Mouse (Mus musculus): ENCODE measurements around the gene Gm45902. TPM values are rescaled to one million over a fixed set of nuclear protein-coding genes. Genes with fewer than 3 reads are reported as not detected.

Gene Gm45902
- polyA plus RNA-seq, 1 experiment from 2014 or later, result 5.1 TPM

DNA sequence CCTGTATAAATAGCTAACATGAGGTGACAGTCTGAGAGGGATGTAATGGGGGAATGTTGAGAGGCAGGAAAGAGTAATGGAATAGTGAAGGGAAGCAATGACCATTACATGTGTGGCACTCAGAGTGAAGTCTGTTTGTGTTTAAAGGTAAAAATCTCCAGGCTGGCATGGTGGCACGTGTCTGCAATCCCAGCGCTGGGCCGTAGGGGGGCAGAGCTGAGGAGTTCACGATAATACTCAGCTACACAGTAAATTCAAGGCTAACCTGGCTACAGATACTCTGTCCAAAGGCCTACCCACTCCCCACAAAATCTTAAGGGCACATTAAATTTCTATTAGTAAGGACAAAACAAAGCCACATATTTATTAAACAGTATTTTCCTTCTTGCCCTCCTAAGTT lies 56.0 kb downstream of the Gm45902 start:
- ATAC-seq (replicated peaks; ENCODE audit: low FRiP score), result no peak
- Histone ChIP-seq H3K27me3 (replicated peaks; ENCODE audit: control insufficient read depth, insufficient read depth, low read length) (no peaks in the 10 kb centered on the region), H3K4me3 (ENCODE audit: low read depth, low read length) (no peak overlapping the region), H3K36me3 (ENCODE audit: control insufficient read depth, insufficient read depth, low read length) (peaks cover 11% of the 10 kb centered on the region), H3K9me3 (ENCODE audit: control insufficient read depth, low read length) (no peaks in the 10 kb centered on the region), H3K4me2 (no peak overlapping the region), H3K9ac (ENCODE audit: low read depth, low read length) (no peak overlapping the region), H3K27ac (ENCODE audit: low read depth, low read length) (no peak overlapping the region), H3K4me1 (replicated peaks; ENCODE audit: control insufficient read depth, insufficient read depth, low read length) (no peaks in the 10 kb centered on the region)
- no peak for DNase-seq (ENCODE audit: low spot score)
- WGBS, result 87% methylated on average over 4 of the region's 4 CpGs

Other genes starting within 250 kb of the Gm45902 start
- 36.1 and 36.5 TPM in 2 replicates for gene Nmt2, start 228.6 kb downstream of the Gm45902 start, polyA plus RNA-seq (2014; fragmentation: Nextera tagmentation; extraction: Ambion mirVana)
- 34.5 and 37.3 TPM in 2 replicates for gene Rpp38, start 180.1 kb downstream of the Gm45902 start, polyA plus RNA-seq (2014; fragmentation: Nextera tagmentation; extraction: Ambion mirVana)
- gene Acbd7, start 176.6 kb downstream of the Gm45902 start, polyA plus RNA-seq (2014; fragmentation: Nextera tagmentation; extraction: Ambion mirVana), result 1.3 and 2.2 TPM in 2 replicates
- not detected in 2 replicates for gene Olah, start 115.6 kb downstream of the Gm45902 start, polyA plus RNA-seq (2014; fragmentation: Nextera tagmentation; extraction: Ambion mirVana)
- gene Meig1, start 90.1 kb downstream of the Gm45902 start, polyA plus RNA-seq (2014; fragmentation: Nextera tagmentation; extraction: Ambion mirVana), result not detected in 2 replicates
- 10.6 TPM in 2 replicates for gene Dclre1c, start 88.7 kb downstream of the Gm45902 start, polyA plus RNA-seq (2014; fragmentation: Nextera tagmentation; extraction: Ambion mirVana)
- gene Suv39h2, start 37.8 kb downstream of the Gm45902 start, polyA plus RNA-seq (2014; fragmentation: Nextera tagmentation; extraction: Ambion mirVana), result 17.6 and 19.3 TPM in 2 replicates
- 145 and 159 TPM in 2 replicates for gene Hspa14, start within 50 bp of the Gm45902 start, polyA plus RNA-seq (2014; fragmentation: Nextera tagmentation; extraction: Ambion mirVana)
- gene Cdnf, start 240 bp upstream of the Gm45902 start, polyA plus RNA-seq (2014; fragmentation: Nextera tagmentation; extraction: Ambion mirVana), result 0.15 and 0.16 TPM in 2 replicates
- 36.0 and 36.3 TPM in 2 replicates for gene Fam107b, start 57.7 kb upstream of the Gm45902 start, polyA plus RNA-seq (2014; fragmentation: Nextera tagmentation; extraction: Ambion mirVana)